Mouse (Mus musculus): ENCODE measurements around the gene Rbm20. TPM values are rescaled to one million over a fixed set of nuclear protein-coding genes. Genes with fewer than 3 reads are reported as not detected.

Gene Rbm20
- polyA plus RNA-seq, 1 experiment from 2014 or later = 1.9 TPM

GRCm38 (mm10) chr19:53831164-53831448 is 154.0 kb downstream of the Rbm20 start:
- H3K4me1 ChIP-seq = peaks cover 42% of the 10 kb centered on the region
- DNase-seq (ENCODE audit: low spot score) = no peak
- no peaks in the 10 kb centered on the region for H3K27me3 ChIP-seq (ENCODE audit: low read depth, poor library complexity, severe bottlenecking)
- H3K4me3 ChIP-seq = no peak overlapping the region
- H3K27ac ChIP-seq = no peak overlapping the region
- no peaks in the 10 kb centered on the region for H3K36me3 ChIP-seq
- H3K9me3 ChIP-seq (replicated peaks) = no peaks in the 10 kb centered on the region
- WGBS = 15% methylated on average over 3 of the region's 3 CpGs

- no peak overlapping the region for H3K4me3 ChIP-seq
- H3K27ac ChIP-seq = no peak overlapping the region
- H3K4me1 ChIP-seq = peaks cover 53% of the 10 kb centered on the region
- WGBS = 14% methylated on average over 7 of the region's 7 CpGs
- no peaks in the 10 kb centered on the region for H3K9me3 ChIP-seq (replicated peaks)
- peak; percentile 59 for DNase-seq (ENCODE audit: low spot score)
- no peaks in the 10 kb centered on the region for H3K27me3 ChIP-seq (ENCODE audit: low read depth, poor library complexity, severe bottlenecking)
- H3K36me3 ChIP-seq = no peaks in the 10 kb centered on the region
These were observed 155.4 kb downstream of the Rbm20 start for GRCm38 (mm10) chr19:53832512-53832911.

DNA sequence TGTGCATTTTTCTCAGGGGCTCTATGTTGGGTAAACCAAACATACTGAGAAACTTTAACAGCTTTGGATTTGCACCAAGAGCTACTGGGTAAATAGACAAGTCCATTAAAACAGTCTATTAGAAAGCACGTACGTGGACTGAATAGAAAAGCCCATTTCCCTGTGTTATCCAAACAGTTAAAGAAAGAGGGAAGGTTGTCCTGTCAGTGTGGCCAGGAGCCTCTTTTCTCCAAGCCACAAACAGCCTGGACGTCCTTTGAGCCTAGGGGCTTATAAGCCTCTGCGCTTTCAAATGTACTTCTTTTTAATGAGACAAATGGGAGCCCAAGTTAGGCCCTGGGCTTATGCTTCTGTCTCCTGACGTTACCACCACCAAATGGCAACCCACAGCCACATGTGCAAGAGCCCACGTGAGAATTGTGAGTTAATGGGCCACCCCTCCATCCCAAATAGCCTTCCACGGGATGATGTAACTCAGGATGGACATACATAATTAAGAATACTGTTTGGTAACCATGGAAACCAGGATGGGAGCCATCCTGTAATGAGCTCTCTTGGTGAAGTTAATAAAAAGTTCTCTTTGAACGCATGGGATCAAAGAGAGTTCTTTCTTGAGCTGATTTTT is 156.8 kb downstream of the Rbm20 start:
- no peak for DNase-seq (ENCODE audit: low spot score)
- H3K27ac ChIP-seq = no peak overlapping the region

GRCm38 (mm10) chr19:53836569-53837454 is 159.7 kb downstream of the Rbm20 start:
- Histone ChIP-seq H3K4me1 (peaks cover 49% of the 10 kb centered on the region), H3K27ac (peak overlapping the region; percentile 53; the same call in 1 of the 2 replicates), H3K27me3 (ENCODE audit: low read depth, poor library complexity, severe bottlenecking) (no peaks in the 10 kb centered on the region), H3K36me3 (no peaks in the 10 kb centered on the region), H3K4me3 (no peak overlapping the region; the same call in 1 of the 2 replicates), H3K9me3 (replicated peaks) (no peaks in the 10 kb centered on the region)
- WGBS = 26% methylated on average over 6 of the region's 6 CpGs
- DNase-seq (ENCODE audit: low spot score) = no peak

More for the DNA sequence above, 156.8 kb downstream of the Rbm20 start:
- WGBS = 40% methylated on average over 8 of the region's 8 CpGs
- Histone ChIP-seq H3K4me1 (peaks cover 57% of the 10 kb centered on the region), H3K4me3 (no peak overlapping the region), H3K9me3 (replicated peaks) (no peaks in the 10 kb centered on the region), H3K27me3 (ENCODE audit: low read depth, poor library complexity, severe bottlenecking) (no peaks in the 10 kb centered on the region), H3K36me3 (no peaks in the 10 kb centered on the region)

GRCm38 (mm10) chr19:53838850-53839249 is 161.7 kb downstream of the Rbm20 start:
- Histone ChIP-seq H3K27ac (peak overlapping the region; percentile 71), H3K36me3 (no peaks in the 10 kb centered on the region), H3K4me1 (peaks cover 33% of the 10 kb centered on the region), H3K9me3 (replicated peaks) (no peaks in the 10 kb centered on the region), H3K4me3 (no peak overlapping the region), H3K27me3 (ENCODE audit: low read depth, poor library complexity, severe bottlenecking) (no peaks in the 10 kb centered on the region)
- 73% methylated on average over 9 of the region's 9 CpGs for WGBS
- DNase-seq (ENCODE audit: low spot score) = no peak

- 55% methylated on average over 6 of the region's 6 CpGs for WGBS
- no peak overlapping the region for H3K27ac ChIP-seq
- H3K27me3 ChIP-seq (ENCODE audit: low read depth, poor library complexity, severe bottlenecking) = no peaks in the 10 kb centered on the region
- no peaks in the 10 kb centered on the region for H3K36me3 ChIP-seq
- no peak overlapping the region for H3K4me3 ChIP-seq
- peaks cover 25% of the 10 kb centered on the region for H3K4me1 ChIP-seq
- no peak for DNase-seq (ENCODE audit: low spot score)
- H3K9me3 ChIP-seq (replicated peaks) = no peaks in the 10 kb centered on the region
These were observed 162.7 kb downstream of the Rbm20 start for GRCm38 (mm10) chr19:53839837-53840236.

DNA sequence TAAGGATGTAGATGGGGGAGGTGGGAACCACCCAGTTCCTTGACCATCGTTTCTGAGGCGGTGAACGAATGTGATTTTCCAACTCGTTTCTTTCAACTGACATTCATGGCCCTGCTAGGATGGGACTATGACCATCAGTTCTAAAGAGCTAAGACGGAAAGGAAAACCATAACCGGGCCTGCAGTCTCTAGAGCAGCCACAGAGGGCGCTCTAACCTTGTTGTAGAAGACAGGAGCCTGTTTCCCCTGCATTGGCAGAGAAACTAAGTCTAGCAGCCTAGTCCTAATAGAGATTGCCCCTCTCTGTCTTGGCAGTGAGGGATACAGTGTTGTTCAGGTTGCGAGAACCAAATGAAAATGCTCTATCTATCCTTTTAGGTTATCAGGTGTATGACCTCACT is 164.8 kb downstream of the Rbm20 start:
- peaks cover 14% of the 10 kb centered on the region for H3K4me1 ChIP-seq
- no peak for DNase-seq (ENCODE audit: low spot score)
- no peaks in the 10 kb centered on the region for H3K36me3 ChIP-seq
- 66% methylated on average over 8 of the region's 8 CpGs for WGBS
- H3K27me3 ChIP-seq (ENCODE audit: low read depth, poor library complexity, severe bottlenecking) = no peaks in the 10 kb centered on the region
- H3K27ac ChIP-seq = no peak overlapping the region
- no peak overlapping the region for H3K4me3 ChIP-seq
- no peaks in the 10 kb centered on the region for H3K9me3 ChIP-seq (replicated peaks)

DNA sequence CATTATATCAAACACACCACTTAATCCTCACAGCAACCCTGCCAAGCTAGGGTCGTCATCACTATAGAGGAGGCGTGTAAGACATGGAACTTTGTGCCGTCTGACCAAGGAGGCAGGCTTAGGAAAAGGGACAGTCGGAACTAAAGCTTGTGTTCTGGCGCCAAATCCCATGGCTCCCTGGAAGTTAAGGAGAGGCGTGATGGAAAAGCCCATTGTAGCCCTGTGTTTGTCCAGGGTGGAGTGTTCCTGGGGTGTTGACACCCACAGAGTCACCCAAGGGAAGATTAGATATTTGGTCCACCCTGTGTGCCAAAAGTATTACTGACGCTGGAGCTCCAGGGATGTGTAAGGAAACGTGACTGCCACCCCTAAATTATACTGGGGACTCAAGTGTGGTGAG is 166.9 kb downstream of the Rbm20 start:
- no peaks in the 10 kb centered on the region for H3K9me3 ChIP-seq (replicated peaks)
- H3K36me3 ChIP-seq = no peaks in the 10 kb centered on the region
- H3K4me1 ChIP-seq = peaks cover 6% of the 10 kb centered on the region
- H3K27ac ChIP-seq = no peak overlapping the region
- DNase-seq (ENCODE audit: low spot score) = no peak
- no peak overlapping the region for H3K4me3 ChIP-seq
- no peaks in the 10 kb centered on the region for H3K27me3 ChIP-seq (ENCODE audit: low read depth, poor library complexity, severe bottlenecking)
- WGBS = 93% methylated on average over 8 of the region's 8 CpGs

GRCm38 (mm10) chr19:53848272-53848995 is 171.3 kb downstream of the Rbm20 start:
- H3K9me3 ChIP-seq (replicated peaks) = no peaks in the 10 kb centered on the region
- 85% methylated on average over 10 of the region's 10 CpGs for WGBS
- no peak for DNase-seq (ENCODE audit: low spot score)
- H3K27me3 ChIP-seq (ENCODE audit: low read depth, poor library complexity, severe bottlenecking) = no peaks in the 10 kb centered on the region
- H3K4me3 ChIP-seq = no peak overlapping the region
- H3K4me1 ChIP-seq = peaks cover 38% of the 10 kb centered on the region
- H3K27ac ChIP-seq = no peak overlapping the region
- H3K36me3 ChIP-seq = no peaks in the 10 kb centered on the region

DNA sequence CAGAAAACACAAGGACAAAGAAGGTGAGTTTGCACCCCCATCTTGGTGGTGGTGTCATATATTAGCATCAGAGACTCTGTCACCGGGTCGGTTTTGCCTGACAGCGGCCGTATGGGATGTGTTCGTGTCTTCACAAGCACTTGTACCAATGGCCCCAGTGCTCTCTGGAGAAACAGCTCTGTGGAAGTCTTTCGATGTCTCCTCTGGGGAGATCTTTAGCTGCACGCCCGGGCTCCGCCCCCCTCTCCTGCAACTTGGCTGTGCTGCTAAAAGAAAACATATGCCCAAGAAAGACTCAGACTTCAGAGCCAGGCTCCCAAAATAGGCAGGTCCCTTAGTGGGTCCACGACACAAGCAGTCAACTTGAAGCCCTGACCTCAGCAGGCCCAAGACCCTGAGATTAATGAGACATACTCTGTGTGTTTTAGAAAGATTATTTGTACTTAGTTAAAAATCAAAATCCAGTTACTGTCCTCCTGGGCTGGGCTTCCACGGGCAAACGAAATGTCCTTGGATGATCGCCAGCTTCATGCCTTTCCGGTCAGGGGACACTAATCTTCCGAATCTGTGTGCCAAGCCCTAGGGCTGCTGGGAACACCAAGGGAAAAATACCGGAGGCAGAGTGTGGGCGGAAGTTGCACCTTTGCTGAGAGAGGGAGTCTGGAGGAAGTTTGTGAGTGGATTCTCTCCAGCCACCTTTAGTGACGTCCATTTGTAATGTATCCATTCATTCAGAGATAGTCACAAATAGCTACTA is 173.2 kb downstream of the Rbm20 start:
- H3K4me1 ChIP-seq = peaks cover 41% of the 10 kb centered on the region
- no peaks in the 10 kb centered on the region for H3K27me3 ChIP-seq (ENCODE audit: low read depth, poor library complexity, severe bottlenecking)
- H3K9me3 ChIP-seq (replicated peaks) = no peaks in the 10 kb centered on the region
- DNase-seq (ENCODE audit: low spot score) = peak; percentile 62
- 57% methylated on average over 18 of the region's 18 CpGs for whole genome bisulfite sequencing
- no peaks in the 10 kb centered on the region for H3K36me3 ChIP-seq
- H3K27ac ChIP-seq = peak overlapping the region; percentile 84
- 0 out of 2 replicates have a peak overlapping the region, but pooled peaks have one; percentile 19 for H3K4me3 ChIP-seq

DNA sequence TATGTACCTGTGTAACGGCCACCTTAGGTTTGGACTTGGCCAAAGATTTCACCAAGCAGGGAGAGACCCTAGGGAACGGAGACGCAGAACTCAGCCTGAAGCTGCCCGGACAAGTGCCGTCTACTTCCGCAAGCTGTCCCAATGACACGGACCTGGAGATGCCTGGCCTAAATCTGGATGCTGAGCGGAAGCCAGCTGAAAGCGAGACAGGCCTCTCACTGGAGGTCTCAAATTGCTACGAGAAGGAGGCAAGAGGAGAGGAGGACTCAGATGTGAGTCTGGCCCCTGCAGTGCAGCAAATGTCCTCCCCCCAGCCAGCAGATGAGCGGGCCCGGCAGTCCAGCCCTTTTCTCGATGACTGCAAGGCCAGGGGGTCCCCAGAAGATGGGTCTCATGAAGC is 174.2 kb downstream of the Rbm20 start:
- WGBS = 84% methylated on average over 13 of the region's 13 CpGs
- Histone ChIP-seq H3K4me1 (peaks cover 41% of the 10 kb centered on the region), H3K36me3 (no peaks in the 10 kb centered on the region), H3K4me3 (no peak overlapping the region), H3K9me3 (replicated peaks) (no peaks in the 10 kb centered on the region), H3K27ac (peak overlapping the region; percentile 84), H3K27me3 (ENCODE audit: low read depth, poor library complexity, severe bottlenecking) (no peaks in the 10 kb centered on the region)
- no peak for DNase-seq (ENCODE audit: low spot score)

- WGBS = 87% methylated on average over 14 of the region's 14 CpGs
- Histone ChIP-seq H3K9me3 (replicated peaks) (no peaks in the 10 kb centered on the region), H3K27me3 (ENCODE audit: low read depth, poor library complexity, severe bottlenecking) (no peaks in the 10 kb centered on the region)
These were observed 175.0 kb downstream of the Rbm20 start for GRCm38 (mm10) chr19:53851826-53852698.

More at GRCm38 (mm10) chr19:53851826-53852698, 175.0 kb downstream of the Rbm20 start:
- Histone ChIP-seq H3K36me3 (no peaks in the 10 kb centered on the region), H3K27ac (peak overlapping the region; percentile 84), H3K4me3 (no peak overlapping the region), H3K4me1 (peaks cover 46% of the 10 kb centered on the region)
- no peak for DNase-seq (ENCODE audit: low spot score)

Data from limb, embryonic 10.5 days (tissue).